Mouse (Mus musculus): ENCODE measurements at regions not wholly inside any gene's neighbourhood (a gene's known extent, or its start where the extent isn't known, plus 50 kb on each side); places are given as distances from the start of the nearest gene placed in this dataset.

DNA sequence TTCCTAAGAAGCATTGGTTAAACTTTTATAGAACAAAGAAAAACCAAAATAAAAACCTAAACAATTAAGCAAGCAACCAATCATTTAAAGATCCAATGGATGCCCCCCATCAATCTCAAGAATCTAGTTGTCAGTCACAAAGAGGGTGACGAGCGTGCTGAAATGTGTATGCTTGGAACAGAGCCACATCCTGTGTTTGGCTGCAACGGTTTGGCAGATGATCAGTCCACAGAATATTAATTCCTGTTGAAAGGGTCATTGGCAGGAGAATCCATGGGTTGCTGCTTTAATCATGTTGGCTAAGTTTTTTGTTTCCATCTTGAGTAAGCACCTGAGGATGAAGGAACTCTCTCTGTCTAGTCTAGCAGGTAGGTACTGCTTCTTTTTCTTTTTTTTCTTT is 117.5 kb upstream of the Jag1 start:
- TF ChIP-seq CTCF (IDR thresholded peaks at IDR 0.05; ENCODE audit: low read depth, low read length): no peak
- TF ChIP-seq POLR2A (IDR thresholded peaks at IDR 0.05; ENCODE audit: insufficient read depth, low read length): no peak
